Mouse (Mus musculus) heart, adult 2 months (tissue): Measurements from ENCODE around the gene Nrxn3. TPM values are rescaled to one million over a fixed set of nuclear protein-coding genes. Genes with fewer than 3 reads are reported as not detected.

Source experiments
- DNase-seq, 2 experiments: peaks; one replicate each; pipeline ENCODE4 v3.0.0; 2021
- H3K27ac ChIP-seq: fragments of 200-600 bp; 2 replicates; pipeline ENCODE4 v1.8.1; 2022
- H3K27me3 ChIP-seq: fragments of 200-500 bp; 2 replicates; pipeline ENCODE4 v1.6.1; 2012; ENCODE audit warnings: mild to moderate bottlenecking, low read length, inconsistent platforms, mixed read lengths; ENCODE audit not compliant: control insufficient read depth, insufficient read depth
- H3K36me3 ChIP-seq: fragments of 200-500 bp; 2 replicates; pipeline ENCODE4 v1.6.1; 2012; ENCODE audit warnings: low read length, inconsistent platforms; ENCODE audit not compliant: control insufficient read depth, insufficient read depth
- H3K4me1 ChIP-seq: fragments of 200-500 bp; 2 replicates; pipeline ENCODE4 v1.6.1; 2011; ENCODE audit warnings: low read length; ENCODE audit not compliant: control insufficient read depth, insufficient read depth
- H3K4me3 ChIP-seq: fragments of 200-600 bp; 2 replicates; pipeline ENCODE4 v1.8.1; 2022
- H3K79me2 ChIP-seq: fragments of 200-500 bp; replicated peaks from 2 replicates; pipeline ENCODE4 v1.6.1; 2012; ENCODE audit warnings: mild to moderate bottlenecking, inconsistent platforms, low read length, moderate library complexity, mixed read lengths; ENCODE audit not compliant: control insufficient read depth, insufficient read depth
- H3K9ac ChIP-seq: fragments of 200-500 bp; 2 replicates; pipeline ENCODE4 v1.6.1; 2012; ENCODE audit warnings: low read depth, mild to moderate bottlenecking, control low read depth, inconsistent platforms, low read length, mixed read lengths
- CTCF ChIP-seq: fragments of 200-600 bp; IDR thresholded peaks from 2 replicates; pipeline ENCODE4 v1.8.1; 2022; ENCODE audit warnings: antibody characterized with exemption, mild to moderate bottlenecking, moderate library complexity
- EP300 ChIP-seq: fragments of 200-500 bp; IDR thresholded peaks from 2 replicates; pipeline ENCODE4 v1.6.1; 2011; ENCODE audit warnings: low read depth, low read length, control low read depth; ENCODE audit not compliant: insufficient read depth
- POLR2A ChIP-seq: fragments of 200-500 bp; IDR thresholded peaks from 2 replicates; pipeline ENCODE4 v1.6.1; 2011; ENCODE audit warnings: mild to moderate bottlenecking, low read depth, low read length, control low read depth; ENCODE audit not compliant: insufficient read depth
- WGBS: fragments of 180-500 bp; shearing (Covaris S2); methylation state at CpG from one replicate; pipeline ENCODE4 v1.1.7; 2018; 5-methylcytosine and 5-hydroxymethylcytosine counted together
- intact Hi-C: fragments of 180-260 bp; cut with DNase I; formaldehyde crosslinking; loops from one replicate; pipeline ENCODE4 v1.15.1; 2025
- polyA plus RNA-seq: library from polyadenylated mRNA; depleted of rRNA; stranded (reverse); fragments of >200 nt; gene quantifications from 2 replicates; pipeline ENCODE4 v1.2.3, GENCODE M21; 2012
- total RNA-seq, 2 experiments: library from RNA; stranded (reverse); gene quantifications; 2 replicates each; pipeline ENCODE4 v1.2.3; 2021

Gene Nrxn3
- total and polyA plus RNA-seq, 3 experiments, result 0.18 to 0.31 TPM; not detected in 1

DNA sequence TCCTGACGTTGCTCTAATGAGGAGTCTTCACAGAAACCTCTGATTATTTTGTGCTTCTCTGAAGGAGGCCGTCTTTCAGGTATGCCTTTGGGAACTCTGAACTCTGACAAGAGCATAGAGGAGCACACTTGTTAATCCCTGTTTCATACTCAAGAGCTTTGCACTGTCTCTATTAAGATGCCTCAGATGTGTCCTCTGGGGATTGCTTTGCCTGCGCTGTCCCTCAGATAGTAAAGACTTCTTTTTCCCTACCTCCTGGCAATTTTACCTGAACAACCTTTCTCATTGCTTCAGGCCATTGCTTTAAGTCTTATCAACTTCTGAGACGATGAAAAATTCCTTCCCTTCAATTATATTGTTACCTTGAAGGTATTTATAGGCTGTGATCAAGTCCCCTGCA lies 1272.7 kb downstream of the Nrxn3 start:
- Histone ChIP-seq H3K4me1 (no peaks in the 10 kb centered on the region), H3K27me3 (no peaks in the 10 kb centered on the region), H3K36me3 (no peaks in the 10 kb centered on the region), H3K27ac (no peak overlapping the region), H3K4me3 (no peak overlapping the region), H3K79me2 (no peaks in the 10 kb centered on the region), H3K9ac (no peak overlapping the region)
- intact Hi-C loops, result no loop called here
- no peak for TF ChIP-seq POLR2A
- TF ChIP-seq CTCF, result no peak
- TF ChIP-seq EP300, result no peak
- WGBS, result 69% methylated on average over 4 of the region's 4 CpGs
- no peak for DNase-seq

DNA sequence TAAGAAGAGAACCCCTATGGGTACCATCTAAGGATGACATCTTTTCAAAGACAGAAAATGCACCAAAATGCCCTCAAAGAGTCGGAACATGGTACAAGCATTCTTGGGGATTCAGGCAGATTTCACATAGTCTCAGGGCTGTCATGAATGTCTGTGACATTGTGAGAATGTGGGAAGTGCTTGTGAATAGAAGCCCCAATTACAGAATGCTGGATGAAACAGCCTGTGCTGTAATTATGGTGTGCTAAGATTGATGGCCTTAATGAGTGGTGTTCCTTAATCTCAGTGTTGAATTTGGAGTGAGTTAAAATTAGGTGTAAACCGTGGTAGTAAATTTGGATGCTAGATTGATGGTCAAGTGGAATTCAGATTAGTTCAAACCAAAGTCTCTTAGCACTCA lies 1287.6 kb downstream of the Nrxn3 start:
- Histone ChIP-seq H3K27ac (no peak overlapping the region), H3K9ac (no peak overlapping the region), H3K27me3 (no peaks in the 10 kb centered on the region), H3K4me3 (no peak overlapping the region), H3K79me2 (no peaks in the 10 kb centered on the region), H3K4me1 (no peaks in the 10 kb centered on the region), H3K36me3 (no peaks in the 10 kb centered on the region)
- intact Hi-C loops, result no loop called here
- WGBS, result 68% methylated on average over 2 of the region's 2 CpGs
- DNase-seq, result no peak
- no peak for TF ChIP-seq POLR2A
- TF ChIP-seq CTCF, result no peak
- no peak for TF ChIP-seq EP300

DNA sequence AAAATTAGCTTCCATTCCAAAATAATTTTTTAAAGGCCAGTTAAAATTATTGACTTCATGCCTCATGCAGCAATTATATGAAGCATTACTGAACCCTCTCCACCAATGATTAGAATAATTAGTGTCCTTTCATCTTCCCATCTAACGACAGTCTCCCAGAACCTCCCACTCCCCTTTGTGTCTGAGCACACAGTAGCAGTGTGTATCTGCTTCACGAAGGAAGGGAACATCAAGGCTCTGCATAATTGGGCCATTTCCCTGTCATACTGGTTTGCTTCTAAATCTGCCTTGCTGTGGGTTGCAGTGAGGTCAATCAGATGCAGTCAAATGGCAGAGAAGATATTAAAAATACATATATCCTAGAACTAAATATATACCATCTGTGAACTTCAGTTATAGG lies 1291.3 kb downstream of the Nrxn3 start:
- intact Hi-C loops, result no loop called here
- H3K27me3 ChIP-seq, result no peaks in the 10 kb centered on the region
- no peak for TF ChIP-seq POLR2A
- no peak for TF ChIP-seq CTCF
- no peak for TF ChIP-seq EP300
- no peaks in the 10 kb centered on the region for H3K79me2 ChIP-seq
- no peak for DNase-seq
- no peaks in the 10 kb centered on the region for H3K36me3 ChIP-seq
- H3K4me1 ChIP-seq, result no peaks in the 10 kb centered on the region
- no peak overlapping the region for H3K9ac ChIP-seq
- H3K27ac ChIP-seq, result no peak overlapping the region
- H3K4me3 ChIP-seq, result no peak overlapping the region
- 71% methylated on average over 2 of the region's 2 CpGs for WGBS

DNA sequence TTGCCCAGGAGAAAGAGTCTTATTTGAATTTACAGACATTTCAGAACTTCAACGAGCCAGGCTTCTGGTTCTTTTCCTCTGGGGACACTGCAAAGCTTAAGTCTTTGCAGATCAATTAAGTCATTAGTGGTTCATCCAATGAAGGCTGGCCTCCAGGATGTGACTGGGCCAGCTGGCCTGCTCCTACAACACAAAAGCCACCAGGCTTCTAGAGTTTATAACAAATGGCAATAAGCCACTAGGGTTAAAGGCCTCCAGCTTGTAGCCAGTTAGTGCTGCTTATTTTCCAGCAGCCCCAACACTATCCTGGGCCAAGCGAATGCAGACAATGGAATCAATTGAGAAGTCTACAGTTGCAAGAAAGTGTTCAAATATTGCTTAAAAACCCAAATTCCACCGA lies 1304.3 kb downstream of the Nrxn3 start:
- TF ChIP-seq POLR2A, result no peak
- no peak for TF ChIP-seq EP300
- no peak for TF ChIP-seq CTCF
- Histone ChIP-seq H3K36me3 (no peaks in the 10 kb centered on the region), H3K9ac (no peak overlapping the region), H3K27me3 (no peaks in the 10 kb centered on the region), H3K4me1 (no peaks in the 10 kb centered on the region), H3K4me3 (no peak overlapping the region), H3K27ac (no peak overlapping the region), H3K79me2 (no peaks in the 10 kb centered on the region)
- 43% methylated on average over 3 of the region's 3 CpGs for WGBS
- peak in 1 of 2 experiments; percentile 4 for DNase-seq
- intact Hi-C loops, result no loop called here

DNA sequence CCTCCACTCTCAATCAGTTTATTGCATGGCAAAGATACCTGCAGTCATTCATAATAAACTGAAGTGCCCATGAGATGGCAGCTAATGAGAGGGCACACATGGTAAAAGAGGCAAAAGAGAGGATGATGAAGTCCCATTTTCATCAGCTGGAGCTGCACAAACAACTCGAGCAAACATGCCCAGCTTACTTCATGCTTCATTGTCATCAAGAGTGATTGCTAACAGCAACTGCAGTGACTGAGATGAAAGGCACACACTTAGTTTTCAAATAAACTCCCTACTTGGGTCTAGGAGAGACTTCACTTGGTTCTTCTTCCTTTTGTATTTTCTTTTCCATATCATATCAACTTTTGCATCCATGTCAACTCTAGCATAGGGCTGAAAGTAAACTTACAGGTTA lies 1318.4 kb downstream of the Nrxn3 start:
- Histone ChIP-seq H3K4me1 (no peaks in the 10 kb centered on the region), H3K36me3 (no peaks in the 10 kb centered on the region), H3K27ac (no peak overlapping the region), H3K27me3 (no peaks in the 10 kb centered on the region), H3K4me3 (no peak overlapping the region), H3K9ac (no peak overlapping the region), H3K79me2 (no peaks in the 10 kb centered on the region)
- no peak for DNase-seq
- 67% methylated on average over 1 of the region's 1 CpGs for WGBS
- TF ChIP-seq CTCF (no peak), EP300 (no peak), POLR2A (no peak)
- intact Hi-C loops, result no loop called here

DNA sequence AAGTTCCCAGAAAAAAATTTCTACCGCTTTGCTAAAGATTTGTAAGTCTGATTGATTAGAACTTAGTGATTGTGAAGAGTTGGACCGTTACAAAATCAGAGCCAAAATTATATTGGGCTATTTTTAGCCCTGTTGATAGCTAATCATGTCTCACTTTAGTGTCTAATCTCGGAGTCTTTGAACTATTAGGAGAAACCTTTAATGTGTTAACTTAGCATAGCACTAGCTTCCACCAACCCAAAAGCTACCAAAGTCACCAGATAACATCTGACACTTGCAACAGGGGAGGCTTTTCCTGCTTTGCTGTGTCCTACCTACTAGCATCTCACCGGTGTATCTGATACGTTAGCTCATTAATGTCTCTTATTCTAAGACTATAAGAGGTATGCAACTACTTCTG lies 1333.6 kb downstream of the Nrxn3 start:
- Histone ChIP-seq H3K79me2 (no peaks in the 10 kb centered on the region), H3K9ac (no peak overlapping the region), H3K27me3 (no peaks in the 10 kb centered on the region), H3K27ac (peak overlapping the region; percentile 53), H3K36me3 (no peaks in the 10 kb centered on the region), H3K4me3 (no peak overlapping the region), H3K4me1 (no peaks in the 10 kb centered on the region)
- DNase-seq, result no peak
- TF ChIP-seq EP300 (no peak), CTCF (no peak), POLR2A (no peak)
- intact Hi-C loops, result no loop called here
- 45% methylated on average over 5 of the region's 5 CpGs for WGBS
